ENCODE assay signal across 27 mouse cellular contexts in the genomic region with DNA sequence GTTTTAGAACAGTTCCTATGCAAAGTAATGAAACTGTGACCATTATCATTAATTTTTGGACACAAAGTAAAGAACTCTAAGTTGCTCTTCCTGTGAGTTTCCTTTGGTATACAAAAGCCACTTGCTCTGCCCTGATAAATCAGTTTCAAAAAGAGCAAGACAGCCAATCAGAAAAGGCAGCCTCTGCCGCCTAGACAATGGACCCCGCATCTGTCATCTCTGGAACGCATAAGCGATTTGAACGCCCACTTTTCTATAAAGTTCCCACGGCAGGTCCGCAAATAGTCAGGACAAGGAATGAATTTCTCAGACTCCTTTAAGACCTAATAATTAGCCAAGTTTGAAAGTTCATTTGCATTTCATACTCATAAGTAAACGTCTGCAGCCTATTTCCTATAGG.
DNase-seq lines count a peak whose midpoint lies in the region; ATAC-seq lines count a peak whose summit lies in the region.
"Had no signal": no experiment of that assay in that cellular context is flagged by ENCODE, and none has a peak within 500 bp of the region (broad histone marks: within the 10 kb centered on the region; RNA-seq: fewer than 3 reads in every experiment).

No protein-coding gene starts in this region.

- no peaks in the 10 kb centered on the region for H3K36me3 ChIP-seq in hindbrain, embryonic 10.5 days
- H3K36me3 ChIP-seq in hindbrain, embryonic 13.5 days = no peaks in the 10 kb centered on the region
- H3K36me3 ChIP-seq in midbrain, embryonic 12.5 days = no peaks in the 10 kb centered on the region
- no peaks in the 10 kb centered on the region for H3K36me3 ChIP-seq in midbrain, embryonic 15.5 days (replicated peaks)
- H3K36me3 ChIP-seq: embryonic facial prominence, embryonic 12.5 days; liver, embryonic 12.5 days; stomach, embryonic 15.5 days had no signal

- H3K4me3 ChIP-seq in hindbrain, embryonic 10.5 days = no peak overlapping the region
- H3K4me3 ChIP-seq in hindbrain, embryonic 13.5 days = no peak overlapping the region
- no peak overlapping the region for H3K4me3 ChIP-seq in midbrain, embryonic 12.5 days
- H3K4me3 ChIP-seq in midbrain, embryonic 15.5 days = no peak overlapping the region
- H3K4me3 ChIP-seq: embryonic facial prominence, embryonic 12.5 days; left cerebral cortex, adult 2 months; liver, embryonic 12.5 days; myocyte; stomach, embryonic 15.5 days had no signal

- ATAC-seq in hindbrain, embryonic 13.5 days (ENCODE audit: low FRiP score) = no peak
- ATAC-seq in midbrain, embryonic 12.5 days (ENCODE audit: low FRiP score, low read depth) = peak; percentile 75; the same call in 1 of the 2 replicates
- no peak for ATAC-seq in midbrain, embryonic 15.5 days (replicated peaks)
- ATAC-seq in megakaryocyte-erythroid progenitor cell, adult 5-6 weeks (replicated peaks; ENCODE audit: low FRiP score, low TSS enrichment, poor library complexity, severe bottlenecking) = no peak
- ATAC-seq: inflammation-experienced regulatory T-cells, adult 6 months; liver, embryonic 12.5 days; liver, postnatal 0 days; lung, postnatal 0 days had no signal

- 51% methylated on average over 8 of the region's 8 CpGs for WGBS in hindbrain, embryonic 10.5 days
- 31% methylated on average over 8 of the region's 8 CpGs for WGBS in hindbrain, embryonic 13.5 days
- WGBS in midbrain, embryonic 12.5 days = 34% methylated on average over 8 of the region's 8 CpGs
- WGBS in midbrain, embryonic 15.5 days = 17% methylated on average over 8 of the region's 8 CpGs

- no peak overlapping the region for H3K9ac ChIP-seq in hindbrain, embryonic 13.5 days
- H3K9ac ChIP-seq in midbrain, embryonic 12.5 days (replicated peaks) = no peak overlapping the region
- H3K9ac ChIP-seq in midbrain, embryonic 15.5 days = no peak overlapping the region
- H3K9ac ChIP-seq: embryonic facial prominence, embryonic 12.5 days; liver, embryonic 12.5 days; liver, postnatal 0 days; stomach, embryonic 15.5 days had no signal

- H3K4me2 ChIP-seq in hindbrain, embryonic 13.5 days = no peak overlapping the region
- no peak overlapping the region; the same call in 1 of the 2 replicates for H3K4me2 ChIP-seq in midbrain, embryonic 12.5 days (replicated peaks)
- no peak overlapping the region for H3K4me2 ChIP-seq in midbrain, embryonic 15.5 days
- H3K4me2 ChIP-seq: embryonic facial prominence, embryonic 12.5 days; liver, embryonic 12.5 days; stomach, embryonic 15.5 days had no signal

- peak overlapping the region; percentile 74 for H3K27ac ChIP-seq in hindbrain, embryonic 10.5 days
- no peak overlapping the region for H3K27ac ChIP-seq in hindbrain, embryonic 13.5 days
- no peak overlapping the region for H3K27ac ChIP-seq in midbrain, embryonic 12.5 days (replicated peaks)
- H3K27ac ChIP-seq in midbrain, embryonic 15.5 days = no peak overlapping the region
- H3K27ac ChIP-seq: embryonic facial prominence, embryonic 12.5 days; left cerebral cortex, adult 2 months; liver, embryonic 12.5 days; macrophage; stomach, embryonic 15.5 days had no signal

- no peaks in the 10 kb centered on the region for H3K9me3 ChIP-seq in hindbrain, embryonic 10.5 days
- no peaks in the 10 kb centered on the region for H3K9me3 ChIP-seq in hindbrain, embryonic 13.5 days
- H3K9me3 ChIP-seq in midbrain, embryonic 12.5 days = no peaks in the 10 kb centered on the region
- H3K9me3 ChIP-seq in midbrain, embryonic 15.5 days = no peaks in the 10 kb centered on the region
- H3K9me3 ChIP-seq: embryonic facial prominence, embryonic 12.5 days; liver, embryonic 12.5 days; stomach, embryonic 15.5 days had no signal

- DNase-seq in embryo, embryonic 11 days = peak; percentile 28
- DNase-seq in embryo, embryonic 10 days (ENCODE audit: low spot score) = no peak
- DNase-seq in hindbrain, embryonic 10.5 days (ENCODE audit: low spot score) = peak; percentile 18
- DNase-seq in retina, embryonic 14.5 days (ENCODE audit: low spot score) = peak; percentile 55
- DNase-seq: adrenal gland, adult 8-10 months; cerebellum, adult 8-10 months; cerebellum, postnatal 25 days; gastrocnemius, postnatal 10 days; heart, postnatal 4 days; kidney, adult 11 months; kidney, postnatal 14 days; left cerebral cortex, postnatal 4 days; liver, postnatal 0 days; right cerebral cortex, postnatal 25 days had no signal

- H3K27me3 ChIP-seq in hindbrain, embryonic 10.5 days (ENCODE audit: insufficient read depth, poor library complexity, severe bottlenecking) = no peaks in the 10 kb centered on the region
- H3K27me3 ChIP-seq in hindbrain, embryonic 13.5 days = no peaks in the 10 kb centered on the region
- H3K27me3 ChIP-seq in midbrain, embryonic 12.5 days = no peaks in the 10 kb centered on the region
- H3K27me3 ChIP-seq in midbrain, embryonic 15.5 days (replicated peaks) = no peaks in the 10 kb centered on the region
- H3K27me3 ChIP-seq: CH12.LX; embryonic facial prominence, embryonic 12.5 days; liver, embryonic 12.5 days; stomach, embryonic 15.5 days had no signal

- H3K4me1 ChIP-seq in hindbrain, embryonic 10.5 days (replicated peaks) = peaks cover 29% of the 10 kb centered on the region
- H3K4me1 ChIP-seq in hindbrain, embryonic 13.5 days (replicated peaks) = peaks cover 12% of the 10 kb centered on the region
- peaks cover 22% of the 10 kb centered on the region for H3K4me1 ChIP-seq in midbrain, embryonic 12.5 days
- 0 out of 2 replicates have a peak, but pooled peaks cover 2% of the 10 kb centered on the region for H3K4me1 ChIP-seq in midbrain, embryonic 15.5 days
- H3K4me1 ChIP-seq: embryonic facial prominence, embryonic 12.5 days; liver, embryonic 12.5 days; stomach, embryonic 15.5 days had no signal
